Mouse (Mus musculus) erythroid progenitor cell, adult 5-6 weeks (primary cell): Measurements from ENCODE around the gene Zfp882. TPM values are rescaled to one million over a fixed set of nuclear protein-coding genes. Genes with fewer than 3 reads are reported as not detected.
"Not testable (repeated sequence)": the region's sequence is repeated elsewhere in the genome, so short reads cannot be mapped to it uniquely, and the experiment has no call there.

Experiments
- ATAC-seq: replicated peaks from 2 replicates; pipeline ENCODE4 v1.8.0; 2016; ENCODE audit warnings: moderate number of reproducible peaks, mild to moderate bottlenecking, moderate TSS enrichment, inconsistent platforms; ENCODE audit not compliant: poor library complexity, low FRiP score, severe bottlenecking
- total RNA-seq, 2 experiments: library from RNA; stranded (forward) in 1 of 2; stranded (reverse) in 1 of 2; fragments of 150-400 nt in 1 of 2; fragments of 186-747, 209-891 nt in 1 of 2; gene quantifications; 2 replicates each; pipeline versions ENCODE4 v1.2.3 to v1.2.4; 2015 to 2017; ENCODE audit warnings: low replicate concordance in 2 of 2

Zfp882 gene
- total RNA-seq, 2 experiments from 2014 or later = 1.7 to 5.0 TPM

DNA sequence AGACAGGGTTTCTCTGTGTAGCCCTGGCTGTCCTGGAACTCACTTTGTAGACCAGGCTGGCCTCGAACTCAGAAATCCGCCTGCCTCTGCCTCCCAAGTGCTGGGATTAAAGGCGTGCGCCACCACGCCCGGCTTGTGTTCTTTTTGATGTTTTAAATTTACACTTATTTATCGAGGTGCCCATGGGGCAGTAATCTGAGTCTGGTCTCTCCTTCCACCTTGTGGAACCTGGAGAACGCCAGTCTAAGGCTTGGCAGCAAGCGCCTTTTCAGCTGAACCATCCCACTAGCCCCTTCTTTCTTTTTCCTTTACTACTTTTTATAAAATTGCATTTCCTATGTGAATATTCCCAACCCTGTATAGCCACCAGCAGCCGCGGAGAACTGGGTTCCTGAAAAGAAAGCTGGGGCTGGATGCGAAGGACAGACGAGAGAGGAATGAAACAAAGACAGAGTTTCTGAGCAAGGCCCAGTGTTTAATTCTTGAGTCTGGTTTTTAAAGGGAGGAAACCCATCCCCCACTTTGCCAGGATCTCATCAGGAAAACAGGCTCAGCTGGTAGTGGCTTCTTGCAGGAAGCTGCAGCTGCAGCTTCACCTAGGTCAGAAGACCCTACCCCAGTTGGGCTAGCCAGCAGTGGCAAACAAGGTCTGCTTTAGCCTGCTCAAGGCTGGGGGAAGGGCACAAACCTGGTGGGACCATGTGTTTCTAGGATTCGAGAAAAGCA is 43.2 kb downstream of the Zfp882 start:
- ATAC-seq = no peak

DNA sequence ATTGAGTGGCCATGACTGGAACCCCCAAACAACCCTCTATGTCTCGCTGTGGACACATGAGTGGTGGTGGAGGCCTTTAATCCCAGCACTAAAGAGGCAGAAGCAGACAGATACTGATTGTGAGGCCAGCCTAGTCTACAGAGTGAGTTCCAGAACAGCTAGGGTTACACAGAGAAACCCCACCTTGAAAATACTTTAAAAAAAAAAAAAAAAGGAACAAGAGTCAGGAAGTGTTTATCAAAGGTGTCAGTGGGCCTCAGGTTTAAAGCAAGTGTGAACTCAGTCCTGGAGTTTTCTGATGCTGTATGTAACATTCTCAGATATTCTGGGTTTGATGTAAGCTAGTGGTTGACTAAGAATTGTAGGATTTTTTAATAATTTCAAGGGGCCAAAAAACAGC is 44.1 kb downstream of the Zfp882 start:
- ATAC-seq = no peak

DNA sequence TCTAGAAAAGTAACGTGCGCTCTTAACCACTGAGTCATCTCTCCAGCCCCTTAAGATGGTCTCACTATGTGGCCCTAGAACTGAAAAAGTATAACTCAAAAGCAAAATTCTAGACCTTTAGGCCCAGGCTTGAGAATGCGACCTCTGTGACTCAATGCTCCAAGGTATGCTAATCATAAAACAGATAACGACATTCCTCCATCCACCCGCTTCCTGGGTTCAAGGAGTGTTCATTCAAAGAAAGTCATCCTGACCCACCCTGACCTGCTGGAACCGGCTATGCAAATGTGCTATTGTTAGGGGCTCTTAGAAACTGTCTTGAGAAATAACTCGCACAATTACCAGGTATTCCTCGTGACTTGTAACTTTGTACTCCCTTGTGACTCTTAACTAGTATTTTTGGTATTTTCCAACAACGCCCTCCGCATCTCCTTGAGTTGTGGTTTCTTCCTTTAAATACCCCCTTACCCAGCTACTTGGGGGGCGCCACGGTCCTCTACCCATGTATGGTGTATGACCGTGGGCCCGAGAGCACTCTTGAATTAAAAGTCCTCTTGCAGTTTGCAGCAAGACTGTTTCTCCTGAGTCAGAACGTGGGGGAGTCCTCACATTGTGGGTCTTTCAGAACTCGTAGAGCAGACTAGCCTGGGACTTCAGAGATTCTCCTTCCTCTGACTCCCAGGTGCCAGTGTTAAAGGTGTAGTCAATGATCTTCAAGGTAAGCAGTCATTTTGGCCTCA is 44.7 kb downstream of the Zfp882 start:
- ATAC-seq = not testable (repeated sequence)

DNA sequence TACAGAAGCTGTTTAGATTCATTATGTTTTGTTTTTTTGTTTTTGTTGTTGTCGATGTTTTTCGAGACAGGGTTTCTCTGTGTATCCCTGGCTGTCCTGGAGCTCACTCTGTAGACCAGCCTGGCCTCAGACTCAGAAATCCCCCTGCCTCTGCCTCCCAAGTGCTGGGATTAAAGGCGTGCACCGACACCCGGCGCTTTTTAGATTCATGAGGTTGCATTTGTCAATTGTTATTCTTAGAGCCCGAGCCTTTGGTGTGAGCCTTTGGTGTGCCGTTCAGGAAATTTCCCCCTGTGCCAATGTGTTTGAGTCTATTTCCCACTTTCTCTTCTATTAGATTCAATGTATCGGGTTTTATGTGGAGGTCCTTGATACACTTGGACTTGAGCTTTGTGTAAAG is 46.3 kb downstream of the Zfp882 start:
- ATAC-seq = no peak

DNA sequence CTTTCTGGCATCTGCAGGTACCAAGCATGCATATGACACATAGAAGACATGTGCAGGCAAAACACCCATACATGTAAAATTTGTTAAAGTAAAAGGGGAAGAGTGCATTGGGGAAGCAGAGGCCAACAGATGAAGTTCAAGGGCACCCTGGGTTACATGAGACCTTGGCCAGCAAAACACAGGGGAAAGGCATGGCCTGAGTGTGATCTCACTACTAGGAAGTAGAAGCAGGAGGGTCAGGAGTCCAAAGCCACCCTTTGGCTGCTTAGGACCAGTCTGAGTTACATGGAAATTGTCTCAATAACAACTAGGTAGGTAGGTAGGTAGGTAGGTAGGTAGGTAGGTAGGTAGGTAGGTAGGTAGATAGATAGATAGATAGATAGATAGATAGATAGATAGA is 52.1 kb downstream of the Zfp882 start:
- ATAC-seq = no peak

DNA sequence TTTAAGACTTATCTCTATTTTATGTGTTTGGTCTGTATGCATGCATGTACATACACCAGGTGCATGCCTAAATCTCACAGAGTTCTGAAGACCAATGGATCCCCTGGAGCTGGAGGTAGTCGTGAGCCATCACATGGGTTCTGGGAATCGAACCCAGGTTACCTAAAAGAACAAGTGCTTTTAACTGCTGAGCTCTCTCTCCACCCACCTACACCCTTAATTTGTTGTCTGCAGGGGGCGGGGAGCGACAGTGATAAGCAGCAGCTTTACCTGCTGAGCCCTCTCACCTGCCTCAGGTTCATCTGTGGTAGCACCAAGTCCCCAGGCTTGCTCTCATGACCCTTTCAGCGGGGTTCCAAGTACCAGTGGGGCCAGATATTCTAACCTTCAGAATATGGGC is 53.4 kb downstream of the Zfp882 start:
- no peak for ATAC-seq

DNA sequence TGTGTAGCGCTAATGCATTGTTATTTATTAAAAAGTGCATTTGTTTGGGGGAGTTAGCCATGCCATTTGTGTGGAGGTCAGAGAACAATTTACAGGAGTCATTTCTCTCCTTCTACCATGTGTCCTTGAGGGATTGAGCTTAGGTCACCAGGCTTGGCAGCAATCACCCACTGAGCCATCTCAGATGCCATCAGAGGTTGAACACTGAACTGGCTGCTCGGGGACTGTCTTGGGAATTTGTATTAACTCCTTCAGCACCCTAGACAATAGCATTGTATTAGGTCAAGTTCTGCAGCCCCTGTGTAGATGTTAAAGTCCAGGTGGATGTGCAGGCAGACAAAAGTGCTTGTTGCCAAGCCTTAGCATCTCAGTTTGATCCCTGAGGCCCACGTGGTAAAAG is 55.6 kb downstream of the Zfp882 start:
- ATAC-seq = no peak

DNA sequence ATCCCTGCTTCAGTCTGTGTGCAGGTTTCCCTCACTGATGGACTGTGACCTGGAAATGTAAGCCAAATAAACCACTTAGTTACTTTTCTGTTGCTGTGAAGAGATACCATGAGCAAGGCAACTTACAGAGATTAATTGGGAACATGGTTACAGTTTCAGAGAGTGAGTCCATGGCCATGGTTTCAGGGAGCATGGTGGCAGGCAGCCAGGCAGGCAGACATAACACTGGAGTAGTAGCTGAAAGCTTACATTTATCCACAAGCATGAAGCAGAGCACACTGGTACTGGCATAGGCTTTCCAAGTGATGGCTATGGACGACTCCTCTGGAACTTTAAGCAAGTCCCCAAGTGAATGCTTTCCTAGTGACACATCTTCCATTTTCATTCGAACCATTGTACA is 56.8 kb downstream of the Zfp882 start:
- no peak for ATAC-seq

Other genes with a start within 250 kb of the Zfp882 start
- not detected in 2 replicates for gene Unc13a, start 236.9 kb upstream of the Zfp882 start, total RNA-seq (2015; ENCODE audit: low replicate concordance)
- gene Unc13a, start 236.9 kb upstream of the Zfp882 start, total RNA-seq (2017; ENCODE audit: low replicate concordance) = not detected in 2 replicates
- 2.1 and 5.4 TPM in 2 replicates for gene Jak3, start 232.3 kb upstream of the Zfp882 start, total RNA-seq (2015; ENCODE audit: low replicate concordance)
- gene Jak3, start 232.3 kb upstream of the Zfp882 start, total RNA-seq (2017; ENCODE audit: low replicate concordance) = 0.68 and 0.90 TPM in 2 replicates
- gene Insl3, start 219.4 kb upstream of the Zfp882 start, total RNA-seq (2015; ENCODE audit: low replicate concordance) = 3.6 TPM in 1 of 2 replicates, not detected in the other
- gene Insl3, start 219.4 kb upstream of the Zfp882 start, total RNA-seq (2017; ENCODE audit: low replicate concordance) = not detected in 2 replicates
- gene B3gnt3, start 206.8 kb upstream of the Zfp882 start, total RNA-seq (2015; ENCODE audit: low replicate concordance) = 12.2 and 12.3 TPM in 2 replicates
- 10.9 and 14.4 TPM in 2 replicates for gene B3gnt3, start 206.8 kb upstream of the Zfp882 start, total RNA-seq (2017; ENCODE audit: low replicate concordance)
- gene Fcho1, start 182.9 kb upstream of the Zfp882 start, total RNA-seq (2015; ENCODE audit: low replicate concordance) = 152 and 165 TPM in 2 replicates
- 245 and 276 TPM in 2 replicates for gene Fcho1, start 182.9 kb upstream of the Zfp882 start, total RNA-seq (2017; ENCODE audit: low replicate concordance)
- 2.5 TPM in 1 of 2 replicates, not detected in the other for gene Zfp709, start 26.6 kb upstream of the Zfp882 start, total RNA-seq (2015; ENCODE audit: low replicate concordance)
- 2.6 and 4.2 TPM in 2 replicates for gene Zfp709, start 26.6 kb upstream of the Zfp882 start, total RNA-seq (2017; ENCODE audit: low replicate concordance)
- 15.9 and 26.4 TPM in 2 replicates for gene Zfp617, start within 50 bp of the Zfp882 start, total RNA-seq (2015; ENCODE audit: low replicate concordance)
- 4.6 and 21.3 TPM in 2 replicates for gene Zfp617, start within 50 bp of the Zfp882 start, total RNA-seq (2017; ENCODE audit: low replicate concordance)
- gene Zfp961, start 42.4 kb downstream of the Zfp882 start, total RNA-seq (2015; ENCODE audit: low replicate concordance) = 20.1 and 23.8 TPM in 2 replicates
- 3.8 and 7.7 TPM in 2 replicates for gene Zfp961, start 42.4 kb downstream of the Zfp882 start, total RNA-seq (2017; ENCODE audit: low replicate concordance)
- gene Cyp4f18, start 101.0 kb downstream of the Zfp882 start, total RNA-seq (2015; ENCODE audit: low replicate concordance) = 6.1 and 10.9 TPM in 2 replicates
- 2.7 and 7.0 TPM in 2 replicates for gene Cyp4f18, start 101.0 kb downstream of the Zfp882 start, total RNA-seq (2017; ENCODE audit: low replicate concordance)
- not detected in 2 replicates for gene Olfr372, start 132.6 kb downstream of the Zfp882 start, total RNA-seq (2015; ENCODE audit: low replicate concordance)
- gene Olfr372, start 132.6 kb downstream of the Zfp882 start, total RNA-seq (2017; ENCODE audit: low replicate concordance) = not detected in 2 replicates
- not detected in 2 replicates for gene Olfr373, start 174.6 kb downstream of the Zfp882 start, total RNA-seq (2015; ENCODE audit: low replicate concordance)
- not detected in 2 replicates for gene Olfr373, start 174.6 kb downstream of the Zfp882 start, total RNA-seq (2017; ENCODE audit: low replicate concordance)
- not detected in 2 replicates for gene Olfr374, start 198.4 kb downstream of the Zfp882 start, total RNA-seq (2015; ENCODE audit: low replicate concordance)
- not detected in 2 replicates for gene Olfr374, start 198.4 kb downstream of the Zfp882 start, total RNA-seq (2017; ENCODE audit: low replicate concordance)
- 19.3 and 26.3 TPM in 2 replicates for gene Tpm4, start 226.4 kb downstream of the Zfp882 start, total RNA-seq (2015; ENCODE audit: low replicate concordance)
- 20.3 and 23.4 TPM in 2 replicates for gene Tpm4, start 226.4 kb downstream of the Zfp882 start, total RNA-seq (2017; ENCODE audit: low replicate concordance)